Mouse (Mus musculus): Measurements from ENCODE around the gene Fancf. TPM values are rescaled to one million over a fixed set of nuclear protein-coding genes. Genes with fewer than 3 reads are reported as not detected.

The Fancf gene
- polyA plus RNA-seq, 1 experiment = 0.70 TPM

DNA sequence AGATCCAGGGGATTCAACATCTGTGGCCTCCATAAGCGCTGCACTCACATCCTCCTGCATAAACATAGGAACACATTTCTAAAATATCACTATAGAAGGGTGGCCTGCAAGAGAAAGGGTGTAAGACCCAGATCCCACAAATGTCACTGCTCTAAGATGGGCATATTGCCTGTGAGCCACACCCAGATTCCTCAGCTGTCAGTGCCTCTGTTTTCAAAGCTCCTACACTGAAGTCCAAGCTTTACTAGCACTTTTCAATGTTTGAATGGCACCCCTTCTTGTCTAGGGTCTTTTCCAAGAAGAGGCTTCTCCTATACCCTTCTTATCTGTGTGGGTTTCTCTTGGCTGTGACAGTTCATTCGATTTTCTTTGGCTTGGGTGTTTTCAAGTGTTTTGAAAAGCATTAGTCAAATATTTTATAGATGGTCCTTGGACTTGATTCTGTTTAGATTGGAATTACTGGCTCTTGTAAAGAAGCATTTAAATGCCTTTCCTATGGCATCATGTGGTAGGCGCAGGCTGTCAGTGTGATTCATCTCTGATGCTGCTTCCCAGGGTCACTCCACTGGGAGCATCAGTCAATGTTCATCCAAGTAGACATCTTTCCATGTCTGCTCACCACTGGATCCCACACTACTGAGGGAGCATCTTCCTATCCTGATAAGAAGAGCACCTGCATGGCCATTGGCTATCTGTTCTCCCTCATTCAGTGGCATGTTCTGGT lies 43.7 kb downstream of the Fancf start:
- Histone ChIP-seq H3K9me3 (ENCODE audit: control insufficient read depth, low read length) (no peaks in the 10 kb centered on the region), H3K27me3 (ENCODE audit: control insufficient read depth) (no peaks in the 10 kb centered on the region), H3K36me3 (ENCODE audit: control insufficient read depth) (no peaks in the 10 kb centered on the region), H3K4me1 (ENCODE audit: control insufficient read depth) (no peaks in the 10 kb centered on the region), H3K4me3 (replicated peaks) (no peak overlapping the region)
- TF ChIP-seq TAL1 (IDR thresholded peaks at IDR 0.05; ENCODE audit: low read length) (no peak), GATA1 (IDR thresholded peaks at IDR 0.05; ENCODE audit: low read length) (no peak)

DNA sequence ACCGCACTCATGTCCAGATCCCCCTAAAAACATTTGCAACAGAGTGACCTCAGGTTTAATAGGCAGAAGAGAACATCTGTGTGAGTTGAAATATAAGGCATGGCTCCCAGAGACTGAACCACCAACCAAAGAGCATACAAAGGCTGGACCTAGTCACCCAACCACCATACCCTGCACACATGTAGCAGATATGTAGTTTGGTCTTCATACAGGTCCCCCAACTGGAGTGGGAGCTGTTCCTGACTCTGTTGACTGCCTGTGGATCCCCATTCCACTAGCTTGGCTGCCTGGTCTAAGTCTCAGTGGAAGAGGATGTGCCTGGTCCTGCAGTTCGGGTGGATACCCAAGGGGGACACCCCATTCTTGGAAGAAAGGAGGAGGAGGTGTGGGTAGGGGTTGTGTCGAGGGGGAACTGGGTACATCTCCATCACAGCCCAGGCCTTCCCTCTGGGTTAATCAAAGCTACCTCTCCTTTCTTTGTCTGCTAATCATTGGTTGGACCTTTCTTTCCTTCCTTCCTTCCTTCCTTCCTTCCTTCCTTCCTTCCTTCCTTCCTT lies 45.7 kb downstream of the Fancf start:
- no peaks in the 10 kb centered on the region for H3K36me3 ChIP-seq (ENCODE audit: control insufficient read depth)
- no peaks in the 10 kb centered on the region for H3K4me1 ChIP-seq (ENCODE audit: control insufficient read depth)
- H3K4me3 ChIP-seq (replicated peaks) = no peak overlapping the region
- TF ChIP-seq TAL1 (IDR thresholded peaks at IDR 0.05; ENCODE audit: low read length) (no peak), GATA1 (IDR thresholded peaks at IDR 0.05; ENCODE audit: low read length) (no peak)
- no peaks in the 10 kb centered on the region for H3K9me3 ChIP-seq (ENCODE audit: control insufficient read depth, low read length)
- no peaks in the 10 kb centered on the region for H3K27me3 ChIP-seq (ENCODE audit: control insufficient read depth)

DNA sequence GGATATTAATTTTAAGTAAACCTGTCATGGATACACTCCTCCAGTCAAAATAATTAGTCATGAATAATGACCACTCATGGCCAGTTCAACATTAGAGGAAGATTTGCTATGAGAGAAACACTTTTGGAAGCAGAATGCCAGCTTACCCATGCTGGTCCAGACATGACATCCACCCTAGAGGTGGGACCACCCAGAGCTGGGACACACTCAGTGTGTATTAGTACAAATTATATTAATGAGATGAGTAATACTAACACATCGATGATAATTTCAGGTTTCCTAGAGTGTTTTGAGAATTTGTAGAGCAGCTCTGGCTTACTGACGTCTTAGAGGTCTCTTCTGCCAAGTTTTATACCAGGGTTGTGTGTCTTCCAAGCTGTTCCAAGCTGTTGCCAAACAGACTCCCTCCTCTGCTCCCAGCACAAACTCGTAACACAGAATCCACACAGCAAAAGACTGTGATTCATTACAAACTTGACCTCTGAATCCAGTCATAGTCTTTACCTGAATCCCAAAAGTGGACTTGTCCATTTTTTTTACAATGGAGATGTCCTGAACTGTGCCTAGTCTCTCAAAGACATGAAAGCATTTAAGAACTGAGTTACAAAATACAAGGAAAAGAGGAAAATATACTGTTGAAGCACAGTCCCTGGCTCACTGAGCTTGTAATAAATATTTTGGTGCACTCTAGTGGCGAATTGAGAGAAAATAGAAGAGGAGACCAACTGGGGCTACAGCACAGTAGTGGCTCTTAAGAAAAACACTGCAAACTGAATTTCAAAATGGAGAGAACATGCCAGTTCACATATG lies 46.4 kb downstream of the Fancf start:
- Histone ChIP-seq H3K4me1 (ENCODE audit: control insufficient read depth) (no peaks in the 10 kb centered on the region), H3K4me3 (replicated peaks) (no peak overlapping the region), H3K27me3 (ENCODE audit: control insufficient read depth) (no peaks in the 10 kb centered on the region), H3K9me3 (ENCODE audit: control insufficient read depth, low read length) (no peaks in the 10 kb centered on the region), H3K36me3 (ENCODE audit: control insufficient read depth) (no peaks in the 10 kb centered on the region)
- TF ChIP-seq GATA1 (IDR thresholded peaks at IDR 0.05; ENCODE audit: low read length) = no peak
- TF ChIP-seq TAL1 (IDR thresholded peaks at IDR 0.05; ENCODE audit: low read length) = no peak

Other genes with a start within 250 kb of the Fancf start
- not detected in 2 replicates for gene Slc17a6, start 240.3 kb downstream of the Fancf start, polyA plus RNA-seq (2012)
- gene Gas2, start 252 bp downstream of the Fancf start, polyA plus RNA-seq (2012) = 0.27 and 0.29 TPM in 2 replicates
- gene Svip, start 143.8 kb upstream of the Fancf start, polyA plus RNA-seq (2012) = 19.0 and 24.8 TPM in 2 replicates
- gene 1700015G11Rik, start 153.5 kb upstream of the Fancf start, polyA plus RNA-seq (2012) = not detected in 2 replicates